Mouse (Mus musculus) limb, embryonic 13.5 days (tissue): ENCODE results near the gene Spryd4. TPM values are rescaled to one million over a fixed set of nuclear protein-coding genes. Genes with fewer than 3 reads are reported as not detected.

Experiments used
- ATAC-seq: fragments of 200-750 bp; cut with Nextera tagmentation; 2 replicates; pipeline ENCODE4 v1.8.0; 2017; ENCODE audit warnings: low read depth, moderate number of reproducible peaks, moderate TSS enrichment; ENCODE audit not compliant: low FRiP score
- H3K27ac ChIP-seq: fragments of 300-500 bp; sonication (generic); 2 replicates; pipeline ENCODE4 v1.5.1; 2015; ENCODE audit warnings: inconsistent platforms, mild to moderate bottlenecking, moderate library complexity
- H3K27me3 ChIP-seq: fragments of 300-500 bp; sonication (generic); 2 replicates; pipeline ENCODE4 v1.6.1; 2015; ENCODE audit warnings: mild to moderate bottlenecking, inconsistent platforms
- H3K36me3 ChIP-seq: fragments of 300-500 bp; sonication (generic); 2 replicates; pipeline ENCODE4 v1.6.1; 2015; ENCODE audit warnings: inconsistent platforms, mild to moderate bottlenecking, moderate library complexity
- H3K4me1 ChIP-seq: fragments of 300-500 bp; sonication (generic); 2 replicates; pipeline ENCODE4 v1.6.1; 2015; ENCODE audit warnings: inconsistent platforms
- H3K4me2 ChIP-seq: fragments of 300-500 bp; sonication (generic); replicated peaks from 2 replicates; pipeline ENCODE4 v1.6.1; 2015; ENCODE audit warnings: inconsistent platforms, mild to moderate bottlenecking, moderate library complexity
- H3K4me3 ChIP-seq: fragments of 300-500 bp; sonication (generic); 2 replicates; pipeline ENCODE4 v1.5.1; 2015; ENCODE audit warnings: moderate library complexity, mild to moderate bottlenecking, inconsistent platforms
- H3K9ac ChIP-seq: fragments of 300-500 bp; sonication (generic); 2 replicates; pipeline ENCODE4 v1.6.1; 2015; ENCODE audit warnings: mild to moderate bottlenecking, inconsistent platforms
- H3K9me3 ChIP-seq: fragments of 300-500 bp; sonication (generic); 2 replicates; pipeline ENCODE4 v1.6.1; 2016; ENCODE audit warnings: inconsistent platforms
- WGBS: fragments of 180-500 bp; shearing (Covaris S2); methylation state at CpG from one replicate; pipeline ENCODE4 v1.1.7; 2015; 5-methylcytosine and 5-hydroxymethylcytosine counted together
- polyA plus RNA-seq: library from polyadenylated mRNA; unstranded; fragments of >200 nt; fragmentation: Nextera tagmentation; extraction: Ambion mirVana; gene quantifications from 2 replicates; pipeline ENCODE4 v1.2.1, GENCODE M21; 2015

Spryd4 gene
- polyA plus RNA-seq, 1 experiment from 2014 or later, result 34.5 TPM

GRCm38 (mm10) chr10:128239140-128239539, 27.5 kb upstream of the Spryd4 start:
- no peak overlapping the region for H3K4me2 ChIP-seq
- H3K4me1 ChIP-seq, result peaks cover 16% of the 10 kb centered on the region
- no peak overlapping the region for H3K9ac ChIP-seq
- ATAC-seq, result no peak
- no peaks in the 10 kb centered on the region for H3K27me3 ChIP-seq
- H3K4me3 ChIP-seq, result no peak overlapping the region
- H3K9me3 ChIP-seq, result no peaks in the 10 kb centered on the region
- peaks cover 57% of the 10 kb centered on the region for H3K36me3 ChIP-seq
- H3K27ac ChIP-seq, result no peak overlapping the region
- 93% methylated on average over 4 of the region's 4 CpGs for WGBS

DNA sequence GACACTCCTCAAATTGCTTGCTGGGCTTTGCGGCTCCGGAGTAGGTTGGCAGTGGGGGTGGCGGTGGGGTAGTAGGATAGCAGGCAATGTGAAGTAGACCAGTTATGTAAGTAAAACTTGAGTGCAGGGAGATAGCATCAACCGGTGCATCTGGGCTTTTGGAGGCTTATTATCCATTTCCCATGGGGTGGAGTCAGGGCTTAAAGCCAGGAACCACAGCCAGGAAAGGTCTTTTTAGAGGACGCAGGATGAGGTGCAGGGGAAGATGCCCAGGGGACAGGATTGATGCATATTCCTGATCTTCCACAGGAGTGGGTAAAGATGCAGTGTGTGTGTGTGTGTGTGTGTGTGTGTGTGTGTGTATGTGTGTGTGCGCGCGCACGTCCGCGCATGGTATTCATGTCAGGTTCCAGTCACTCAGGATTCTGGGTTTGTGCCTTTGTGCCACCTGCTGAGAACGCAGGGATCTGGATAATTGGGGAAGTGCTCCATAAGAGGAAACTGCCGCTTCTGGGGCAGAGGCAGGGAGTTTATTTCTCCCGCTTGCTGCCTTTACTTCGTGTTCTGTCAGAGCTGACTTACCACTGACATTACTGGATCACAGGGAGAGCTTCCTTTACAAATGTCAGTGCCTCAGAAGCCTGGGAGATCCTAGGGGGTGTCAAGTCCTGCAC, 26.3 kb upstream of the Spryd4 start:
- H3K27ac ChIP-seq, result peak overlapping the region; percentile 10; the same call in 1 of the 2 replicates
- ATAC-seq, result no peak

GRCm38 (mm10) chr10:128236321-128236720, 24.7 kb upstream of the Spryd4 start:
- 30% methylated on average over 4 of the region's 4 CpGs for WGBS
- peak overlapping the region; percentile 1; the same call in 1 of the 2 replicates for H3K9ac ChIP-seq
- H3K36me3 ChIP-seq, result peaks cover 32% of the 10 kb centered on the region
- no peaks in the 10 kb centered on the region for H3K9me3 ChIP-seq
- no peaks in the 10 kb centered on the region for H3K27me3 ChIP-seq
- no peak overlapping the region for H3K4me2 ChIP-seq
- no peak overlapping the region for H3K4me3 ChIP-seq
- H3K27ac ChIP-seq, result peak overlapping the region; percentile 63; the same call in 1 of the 2 replicates
- no peak for ATAC-seq
- H3K4me1 ChIP-seq, result peaks cover 25% of the 10 kb centered on the region

More for the DNA sequence above, 26.3 kb upstream of the Spryd4 start:
- Histone ChIP-seq H3K27me3 (no peaks in the 10 kb centered on the region), H3K4me2 (no peak overlapping the region), H3K9me3 (no peaks in the 10 kb centered on the region), H3K4me3 (no peak overlapping the region), H3K9ac (no peak overlapping the region), H3K36me3 (peaks cover 49% of the 10 kb centered on the region), H3K4me1 (peaks cover 22% of the 10 kb centered on the region)
- 78% methylated on average over 15 of the region's 15 CpGs for WGBS

- H3K36me3 ChIP-seq, result peaks cover 9% of the 10 kb centered on the region; the same call in 1 of the 2 replicates
- peaks cover 35% of the 10 kb centered on the region for H3K4me1 ChIP-seq
- no peaks in the 10 kb centered on the region for H3K27me3 ChIP-seq
- peak overlapping the region; percentile 75 for H3K4me2 ChIP-seq
- no peaks in the 10 kb centered on the region for H3K9me3 ChIP-seq
- H3K4me3 ChIP-seq, result peak overlapping the region; percentile 77
- peak overlapping the region; percentile 85 for H3K9ac ChIP-seq
- ATAC-seq, result peak; percentile 46; the same call in 1 of the 2 replicates
- WGBS, result under 1% methylated on average over 14 of the region's 14 CpGs
- peak overlapping the region; percentile 94 for H3K27ac ChIP-seq
Measured at GRCm38 (mm10) chr10:128232420-128232985, 20.9 kb upstream of the Spryd4 start.

DNA sequence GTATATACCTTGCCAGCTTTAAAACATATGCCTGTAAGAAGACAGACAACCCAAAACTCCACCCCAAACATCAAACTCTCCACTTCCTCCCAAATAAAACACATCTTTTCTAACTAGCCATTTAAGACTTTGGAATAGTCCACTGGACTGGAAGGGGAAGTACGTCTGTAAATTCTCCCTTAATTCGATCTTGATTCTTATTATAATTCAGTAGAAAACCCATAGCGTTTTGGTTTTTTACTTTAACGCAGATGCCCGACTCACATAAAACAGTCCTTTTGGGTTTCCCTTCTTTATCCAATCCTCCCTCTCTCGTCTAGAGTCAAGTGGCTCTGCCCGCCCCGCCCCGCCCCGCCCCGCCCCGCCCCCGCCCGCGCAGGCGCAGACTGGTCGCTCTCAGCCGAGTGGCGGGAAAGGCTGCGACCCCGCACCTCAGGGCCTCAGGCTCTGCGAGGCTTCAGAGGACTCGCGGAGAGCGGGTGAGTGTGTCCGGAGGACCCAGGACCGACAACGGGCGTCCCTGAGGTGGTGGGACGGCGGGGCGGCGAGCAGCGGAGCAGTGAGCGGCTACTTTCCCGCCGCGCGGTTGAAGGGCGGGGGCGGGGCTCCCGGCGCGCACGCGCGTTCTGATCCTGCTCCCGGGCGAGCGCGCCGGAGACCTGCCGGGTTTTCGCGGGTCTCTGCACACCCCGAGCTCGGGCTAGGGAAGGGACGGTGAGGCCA, 20.3 kb upstream of the Spryd4 start, which contains the start of gene Timeless:
Gene Timeless (plus strand): TSS at position 369 of the 723 bp plus-strand sequence.
- Histone ChIP-seq H3K4me1 (peaks cover 38% of the 10 kb centered on the region), H3K4me2 (peak within 1 kb of the TSS; percentile 75), H3K27me3 (no peaks in the 10 kb centered on the region), H3K27ac (peak within 1 kb of the TSS; percentile 94), H3K4me3 (peak within 1 kb of the TSS; percentile 77), H3K9me3 (no peaks in the 10 kb centered on the region), H3K9ac (peak within 1 kb of the TSS; percentile 85), H3K36me3 (peaks cover 9% of the 10 kb centered on the region; the same call in 1 of the 2 replicates)
- peak; percentile 89 for ATAC-seq
- under 1% methylated on average over 58 of the region's 58 CpGs for WGBS

- Histone ChIP-seq H3K27me3 (no peaks in the 10 kb centered on the region), H3K4me3 (peak overlapping the region; percentile 77), H3K36me3 (peaks cover 9% of the 10 kb centered on the region; the same call in 1 of the 2 replicates), H3K4me1 (peaks cover 41% of the 10 kb centered on the region), H3K9me3 (no peaks in the 10 kb centered on the region), H3K27ac (peak overlapping the region; percentile 94), H3K9ac (peak overlapping the region; percentile 85), H3K4me2 (peak overlapping the region; percentile 75)
- WGBS, result 9% methylated on average over 5 of the region's 5 CpGs
- no peak for ATAC-seq
Measured at GRCm38 (mm10) chr10:128231146-128231545, 19.5 kb upstream of the Spryd4 start.

GRCm38 (mm10) chr10:128230582-128230981, 19.0 kb upstream of the Spryd4 start:
- no peak for ATAC-seq
- peak overlapping the region; percentile 94 for H3K27ac ChIP-seq
- peak overlapping the region; percentile 75 for H3K4me2 ChIP-seq
- 67% methylated on average over 12 of the region's 12 CpGs for WGBS
- H3K27me3 ChIP-seq, result no peaks in the 10 kb centered on the region
- H3K9me3 ChIP-seq, result no peaks in the 10 kb centered on the region
- no peak overlapping the region for H3K4me3 ChIP-seq
- peaks cover 42% of the 10 kb centered on the region for H3K4me1 ChIP-seq
- H3K36me3 ChIP-seq, result peaks cover 9% of the 10 kb centered on the region; the same call in 1 of the 2 replicates
- 0 out of 2 replicates have a peak overlapping the region, but pooled peaks have one; percentile 85 for H3K9ac ChIP-seq

GRCm38 (mm10) chr10:128228009-128228408, 16.4 kb upstream of the Spryd4 start:
- 89% methylated on average over 8 of the region's 8 CpGs for WGBS
- H3K9me3 ChIP-seq, result no peaks in the 10 kb centered on the region
- no peak for ATAC-seq

GRCm38 (mm10) chr10:128227592-128227991, 16.0 kb upstream of the Spryd4 start:
- no peaks in the 10 kb centered on the region for H3K36me3 ChIP-seq
- no peaks in the 10 kb centered on the region for H3K9me3 ChIP-seq
- H3K9ac ChIP-seq, result no peak overlapping the region
- no peak overlapping the region for H3K4me2 ChIP-seq
- no peak for ATAC-seq
- H3K27ac ChIP-seq, result no peak overlapping the region
- no peak overlapping the region for H3K4me3 ChIP-seq
- WGBS, result 70% methylated on average over 9 of the region's 9 CpGs
- H3K4me1 ChIP-seq, result peaks cover 44% of the 10 kb centered on the region
- no peaks in the 10 kb centered on the region for H3K27me3 ChIP-seq

More at GRCm38 (mm10) chr10:128228009-128228408, 16.4 kb upstream of the Spryd4 start:
- Histone ChIP-seq H3K36me3 (no peaks in the 10 kb centered on the region), H3K27me3 (no peaks in the 10 kb centered on the region), H3K4me1 (peaks cover 48% of the 10 kb centered on the region), H3K4me3 (no peak overlapping the region), H3K9ac (no peak overlapping the region), H3K27ac (no peak overlapping the region), H3K4me2 (no peak overlapping the region)

DNA sequence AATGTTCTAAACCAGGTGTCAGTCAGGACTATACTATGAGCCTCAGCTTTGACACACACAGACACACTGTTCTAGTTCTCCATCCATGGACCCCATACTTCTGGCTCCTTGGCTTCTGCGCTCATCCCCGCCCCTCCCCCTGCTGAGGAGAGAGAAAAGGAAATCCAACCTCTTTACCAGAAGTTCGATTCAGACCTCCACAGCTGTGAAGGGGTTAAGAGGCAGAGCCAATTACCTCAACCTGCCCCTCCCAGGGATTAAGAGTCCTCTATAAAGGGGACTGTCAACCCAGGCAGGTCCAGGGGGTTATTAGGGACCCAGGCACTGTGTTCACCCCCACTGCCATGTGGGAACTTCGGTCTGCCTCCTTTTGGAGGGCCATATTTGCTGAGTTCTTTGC, 13.9 kb upstream of the Spryd4 start, which contains the start of gene Mip:
Gene Mip (plus strand): TSS at position 301 of the 400 bp plus-strand sequence.
- no peaks in the 10 kb centered on the region for H3K27me3 ChIP-seq
- H3K4me3 ChIP-seq, result no peak within 1 kb of the TSS
- H3K9me3 ChIP-seq, result no peaks in the 10 kb centered on the region
- peak within 1 kb of the TSS; percentile 69 for H3K27ac ChIP-seq
- peaks cover 37% of the 10 kb centered on the region for H3K4me1 ChIP-seq
- H3K4me2 ChIP-seq, result peak within 1 kb of the TSS; percentile 27
- H3K36me3 ChIP-seq, result no peaks in the 10 kb centered on the region
- peak within 1 kb of the TSS; percentile 39; the same call in 1 of the 2 replicates for H3K9ac ChIP-seq
- 38% methylated on average over 4 of the region's 4 CpGs for WGBS
- 0 out of 2 replicates have a peak, but pooled peaks have one; percentile 52 for ATAC-seq

- peak overlapping the region; percentile 27 for H3K4me2 ChIP-seq
- no peaks in the 10 kb centered on the region for H3K27me3 ChIP-seq
- 27% methylated on average over 5 of the region's 5 CpGs for WGBS
- H3K4me1 ChIP-seq, result peaks cover 33% of the 10 kb centered on the region
- H3K27ac ChIP-seq, result peak overlapping the region; percentile 69; the same call in 1 of the 2 replicates
- no peak overlapping the region for H3K4me3 ChIP-seq
- H3K9me3 ChIP-seq, result no peaks in the 10 kb centered on the region
- ATAC-seq, result peak; percentile 49; the same call in 1 of the 2 replicates
- H3K36me3 ChIP-seq, result no peaks in the 10 kb centered on the region
- peak overlapping the region; percentile 39; the same call in 1 of the 2 replicates for H3K9ac ChIP-seq
Measured at GRCm38 (mm10) chr10:128225064-128225463, 13.5 kb upstream of the Spryd4 start.
